Mouse (Mus musculus): Measurements from ENCODE around the gene Hic1. TPM values are rescaled to one million over a fixed set of nuclear protein-coding genes. Genes with fewer than 3 reads are reported as not detected.

Gene Hic1
- polyA plus RNA-seq, 1 experiment from 2014 or later = 26.9 TPM

- peaks cover 23% of the 10 kb centered on the region; the same call in 1 of the 2 replicates for H3K36me3 ChIP-seq (ENCODE audit: insufficient read depth, low read length)
- TF ChIP-seq CTCF (IDR thresholded peaks at IDR 0.05; ENCODE audit: low read depth) = no peak
- peak overlapping the region; percentile 89; the same call in 1 of the 2 replicates for H3K27ac ChIP-seq
- H3K9ac ChIP-seq (ENCODE audit: low read depth, low read length) = peak overlapping the region; percentile 70
- 12% methylated on average over 55 of the region's 55 CpGs for WGBS
- ATAC-seq (replicated peaks; ENCODE audit: low FRiP score, low read depth) (no peak), DNase-seq (ENCODE audit: low spot score) (no peak)
- peak overlapping the region; percentile 63 for H3K4me3 ChIP-seq (replicated peaks; ENCODE audit: low read depth, low read length)
- H3K27me3 ChIP-seq (ENCODE audit: insufficient read depth, low read length) = peaks cover 7% of the 10 kb centered on the region; the same call in 1 of the 2 replicates
- peak overlapping the region; percentile 80 for H3K4me2 ChIP-seq (ENCODE audit: low read length)
- peaks cover 31% of the 10 kb centered on the region for H3K4me1 ChIP-seq (replicated peaks; ENCODE audit: insufficient read depth, low read length)
- H3K9me3 ChIP-seq (replicated peaks; ENCODE audit: low read length) = no peaks in the 10 kb centered on the region
Observed at GRCm38 (mm10) chr11:75166193-75166842, 3.0 kb downstream of the Hic1 start.

GRCm38 (mm10) chr11:75165441-75166192 lies 3.7 kb downstream of the Hic1 start:
- TF ChIP-seq CTCF (IDR thresholded peaks at IDR 0.05; ENCODE audit: low read depth) = peak; percentile 81
- Histone ChIP-seq H3K4me3 (replicated peaks; ENCODE audit: low read depth, low read length) (peak overlapping the region; percentile 63), H3K27ac (peak overlapping the region; percentile 89; the same call in 1 of the 2 replicates), H3K4me2 (ENCODE audit: low read length) (peak overlapping the region; percentile 80), H3K27me3 (ENCODE audit: insufficient read depth, low read length) (0 out of 2 replicates have a peak, but pooled peaks cover 7% of the 10 kb centered on the region), H3K36me3 (ENCODE audit: insufficient read depth, low read length) (peaks cover 25% of the 10 kb centered on the region; the same call in 1 of the 2 replicates), H3K9me3 (replicated peaks; ENCODE audit: low read length) (no peaks in the 10 kb centered on the region), H3K4me1 (replicated peaks; ENCODE audit: insufficient read depth, low read length) (peaks cover 31% of the 10 kb centered on the region), H3K9ac (ENCODE audit: low read depth, low read length) (peak overlapping the region; percentile 70)
- ATAC-seq (replicated peaks; ENCODE audit: low FRiP score, low read depth) (peak; percentile 9; the same call in 1 of the 2 replicates), DNase-seq (ENCODE audit: low spot score) (no peak)
- WGBS = 13% methylated on average over 54 of the region's 54 CpGs

- 19% methylated on average over 14 of the region's 15 CpGs for WGBS
- H3K4me1 ChIP-seq (replicated peaks; ENCODE audit: insufficient read depth, low read length) = peaks cover 31% of the 10 kb centered on the region
- peak; percentile 10; the same call in 1 of the 2 replicates for TF ChIP-seq CTCF (IDR thresholded peaks at IDR 0.05; ENCODE audit: low read depth)
- H3K36me3 ChIP-seq (ENCODE audit: insufficient read depth, low read length) = peaks cover 25% of the 10 kb centered on the region; the same call in 1 of the 2 replicates
- H3K4me2 ChIP-seq (ENCODE audit: low read length) = peak overlapping the region; percentile 80
- ATAC-seq (replicated peaks; ENCODE audit: low FRiP score, low read depth) = no peak
- H3K9me3 ChIP-seq (replicated peaks; ENCODE audit: low read length) = no peaks in the 10 kb centered on the region
- 0 out of 2 replicates have a peak overlapping the region, but pooled peaks have one; percentile 89 for H3K27ac ChIP-seq
- DNase-seq (ENCODE audit: low spot score) = no peak
- peak overlapping the region; percentile 70 for H3K9ac ChIP-seq (ENCODE audit: low read depth, low read length)
- H3K4me3 ChIP-seq (replicated peaks; ENCODE audit: low read depth, low read length) = peak overlapping the region; percentile 63
- H3K27me3 ChIP-seq (ENCODE audit: insufficient read depth, low read length) = 0 out of 2 replicates have a peak, but pooled peaks cover 6% of the 10 kb centered on the region
Observed at GRCm38 (mm10) chr11:75164750-75165149, 4.6 kb downstream of the Hic1 start.

GRCm38 (mm10) chr11:75164051-75164450 lies 5.3 kb downstream of the Hic1 start:
- Histone ChIP-seq H3K9me3 (replicated peaks; ENCODE audit: low read length) (no peaks in the 10 kb centered on the region), H3K36me3 (ENCODE audit: insufficient read depth, low read length) (peaks cover 25% of the 10 kb centered on the region; the same call in 1 of the 2 replicates), H3K4me1 (replicated peaks; ENCODE audit: insufficient read depth, low read length) (peaks cover 31% of the 10 kb centered on the region), H3K27me3 (ENCODE audit: insufficient read depth, low read length) (0 out of 2 replicates have a peak, but pooled peaks cover 4% of the 10 kb centered on the region), H3K4me2 (ENCODE audit: low read length) (peak overlapping the region; percentile 80), H3K9ac (ENCODE audit: low read depth, low read length) (no peak overlapping the region), H3K4me3 (replicated peaks; ENCODE audit: low read depth, low read length) (0 out of 2 replicates have a peak overlapping the region, but pooled peaks have one; percentile 63), H3K27ac (0 out of 2 replicates have a peak overlapping the region, but pooled peaks have one; percentile 66)
- WGBS = 51% methylated on average over 2 of the region's 2 CpGs
- ATAC-seq (replicated peaks; ENCODE audit: low FRiP score, low read depth) = no peak
- no peak for TF ChIP-seq CTCF (IDR thresholded peaks at IDR 0.05; ENCODE audit: low read depth)
- no peak for DNase-seq (ENCODE audit: low spot score)

- peak overlapping the region; percentile 66 for H3K27ac ChIP-seq
- H3K4me3 ChIP-seq (replicated peaks; ENCODE audit: low read depth, low read length) = 0 out of 2 replicates have a peak overlapping the region, but pooled peaks have one; percentile 2
- H3K4me1 ChIP-seq (replicated peaks; ENCODE audit: insufficient read depth, low read length) = peaks cover 30% of the 10 kb centered on the region
- 0 out of 2 replicates have a peak overlapping the region, but pooled peaks have one; percentile 1 for H3K9ac ChIP-seq (ENCODE audit: low read depth, low read length)
- no peaks in the 10 kb centered on the region for H3K9me3 ChIP-seq (replicated peaks; ENCODE audit: low read length)
- TF ChIP-seq CTCF (IDR thresholded peaks at IDR 0.05; ENCODE audit: low read depth) = no peak
- 0 out of 2 replicates have a peak, but pooled peaks cover 4% of the 10 kb centered on the region for H3K27me3 ChIP-seq (ENCODE audit: insufficient read depth, low read length)
- peak overlapping the region; percentile 15; the same call in 1 of the 2 replicates for H3K4me2 ChIP-seq (ENCODE audit: low read length)
- no peak for DNase-seq (ENCODE audit: low spot score)
- H3K36me3 ChIP-seq (ENCODE audit: insufficient read depth, low read length) = peaks cover 25% of the 10 kb centered on the region; the same call in 1 of the 2 replicates
- no peak for ATAC-seq (replicated peaks; ENCODE audit: low FRiP score, low read depth)
- WGBS = 51% methylated on average over 6 of the region's 6 CpGs
Observed at GRCm38 (mm10) chr11:75163379-75163778, 5.9 kb downstream of the Hic1 start.
